Mouse (Mus musculus) G1E (cell line): Measurements from ENCODE around the gene Ldah.

ENCODE experiments used
- CTCF ChIP-seq: IDR thresholded peaks from 2 replicates; pipeline ENCODE4 v1.5.1; 2012; ENCODE audit warnings: low read depth, low read length, inconsistent platforms, mixed read lengths
- GATA2 ChIP-seq: IDR thresholded peaks from 2 replicates; pipeline ENCODE4 v1.6.1; 2012; ENCODE audit warnings: low read depth, low read length, inconsistent platforms, borderline replicate concordance
- TAL1 ChIP-seq: conservative IDR thresholded peaks from 2 replicates; pipeline ENCODE4 v1.6.1; 2012; ENCODE audit warnings: low read depth, low read length, inconsistent platforms, mixed read lengths

DNA sequence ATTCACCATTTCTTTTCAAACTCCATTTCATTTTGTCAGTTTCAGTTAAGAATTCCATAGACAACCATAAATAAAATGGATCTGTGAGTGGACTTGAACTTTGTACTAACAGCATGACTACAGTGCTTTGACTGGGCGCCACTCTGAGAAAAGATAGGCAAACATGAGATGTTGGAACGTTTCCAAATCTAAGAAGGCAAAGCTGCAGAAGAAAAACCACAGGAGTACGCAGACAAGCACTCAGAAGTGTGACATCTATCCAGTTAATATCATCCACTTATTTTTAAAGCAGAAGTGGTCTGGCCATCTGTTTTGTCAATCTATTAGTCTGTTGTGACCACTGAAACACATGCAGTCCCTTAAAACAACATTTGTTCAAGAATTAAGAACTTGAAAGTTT lies 18.2 kb upstream of the Ldah start:
- no peak for TF ChIP-seq CTCF
- no peak for TF ChIP-seq TAL1
- no peak for TF ChIP-seq GATA2
